Comparison of ENCODE assay signal across 27 mouse cellular contexts in genomic region chr4:131660931-131661330, GRCm38 (mm10).
"Had no signal": no experiment of that assay in that cellular context is flagged by ENCODE, and none has a peak within 500 bp of the region (broad histone marks: within the 10 kb centered on the region; RNA-seq: fewer than 3 reads in every experiment).

No protein-coding gene starts in this region.

- H3K27me3 ChIP-seq: limb, embryonic 13.5 days; limb, embryonic 15.5 days; liver, embryonic 12.5 days; liver, embryonic 13.5 days; liver, embryonic 15.5 days; lung, embryonic 15.5 days; megakaryocyte, embryonic 14.5 days; midbrain, embryonic 12.5 days; midbrain, embryonic 13.5 days; midbrain, embryonic 15.5 days; neural tube, embryonic 12.5 days had no signal

- DNase-seq: liver; liver, embryonic 13.5 days; liver, postnatal 0 days; lung, adult 18-20 months; lung, adult 2 months; lung, embryonic 14.5 days; lung, postnatal 10 days; lung, postnatal 14 days; lung, postnatal 36 days; lung, postnatal 4 days; midbrain, embryonic 14.5 days had no signal

- H3K4me1 ChIP-seq: limb, embryonic 10.5 days; limb, embryonic 12.5 days; limb, embryonic 13.5 days; limb, embryonic 15.5 days; liver, embryonic 12.5 days; liver, embryonic 13.5 days; liver, embryonic 15.5 days; lung, embryonic 15.5 days; megakaryocyte, embryonic 14.5 days; midbrain, embryonic 12.5 days; midbrain, embryonic 13.5 days; midbrain, embryonic 15.5 days had no signal

- H3K27ac ChIP-seq: limb, embryonic 10.5 days; limb, embryonic 12.5 days; limb, embryonic 13.5 days; limb, embryonic 15.5 days; liver, embryonic 12.5 days; liver, embryonic 13.5 days; liver, embryonic 14.5 days; liver, embryonic 15.5 days; lung, embryonic 15.5 days; macrophage; midbrain, embryonic 10.5 days; midbrain, embryonic 12.5 days; midbrain, embryonic 13.5 days; midbrain, embryonic 15.5 days; neural tube, embryonic 12.5 days had no signal

- H3K4me3 ChIP-seq: limb, embryonic 10.5 days; limb, embryonic 12.5 days; limb, embryonic 13.5 days; limb, embryonic 15.5 days; liver, embryonic 12.5 days; liver, embryonic 13.5 days; liver, embryonic 15.5 days; lung, embryonic 15.5 days; megakaryocyte, embryonic 14.5 days; midbrain, embryonic 10.5 days; midbrain, embryonic 12.5 days; midbrain, embryonic 13.5 days; midbrain, embryonic 15.5 days; myocyte; neural tube, embryonic 12.5 days had no signal
